Mouse (Mus musculus) intestine, postnatal 0 days (tissue): ENCODE measurements around the gene Mapk13. TPM values are rescaled to one million over a fixed set of nuclear protein-coding genes. Genes with fewer than 3 reads are reported as not detected.
"Not testable (repeated sequence)": the region's sequence is repeated elsewhere in the genome, so short reads cannot be mapped to it uniquely, and the experiment has no call there.

Experiments used
- ATAC-seq: fragments of 200-750 bp; cut with Nextera tagmentation; 2 replicates; pipeline ENCODE4 v1.8.0; 2017; ENCODE audit warnings: mild to moderate bottlenecking, moderate TSS enrichment, moderate library complexity
- H3K27ac ChIP-seq: fragments of 300-500 bp; sonication (generic); 2 replicates; pipeline ENCODE4 v1.5.1; 2014; ENCODE audit warnings: mild to moderate bottlenecking, low read depth, low read length, moderate library complexity
- H3K27me3 ChIP-seq: fragments of 300-500 bp; sonication (generic); replicated peaks from 2 replicates; pipeline ENCODE4 v1.6.1; 2014; ENCODE audit warnings: low read length, mixed read lengths; ENCODE audit not compliant: control insufficient read depth, insufficient read depth
- H3K36me3 ChIP-seq: fragments of 300-500 bp; sonication (generic); 2 replicates; pipeline ENCODE4 v1.6.1; 2014; ENCODE audit warnings: mild to moderate bottlenecking, moderate library complexity; ENCODE audit not compliant: control insufficient read depth, insufficient read depth
- H3K4me1 ChIP-seq: fragments of 300-500 bp; sonication (generic); replicated peaks from 2 replicates; pipeline ENCODE4 v1.6.1; 2014; ENCODE audit warnings: antibody characterized with exemption, low read length, mixed read lengths; ENCODE audit not compliant: control insufficient read depth, insufficient read depth
- H3K4me2 ChIP-seq: fragments of 300-500 bp; sonication (generic); replicated peaks from 2 replicates; pipeline ENCODE4 v1.6.1; 2014; ENCODE audit warnings: low read depth, mild to moderate bottlenecking, moderate library complexity
- H3K4me3 ChIP-seq: fragments of 300-500 bp; sonication (generic); 2 replicates; pipeline ENCODE4 v1.5.1; 2014; ENCODE audit warnings: low read depth, low read length
- H3K9ac ChIP-seq: fragments of 300-500 bp; sonication (generic); 2 replicates; pipeline ENCODE4 v1.6.1; 2014; ENCODE audit warnings: mild to moderate bottlenecking, low read depth, low read length
- H3K9me3 ChIP-seq: fragments of 300-500 bp; sonication (generic); 2 replicates; pipeline ENCODE4 v1.6.1; 2016; ENCODE audit warnings: mixed run types; ENCODE audit not compliant: control insufficient read depth
- CTCF ChIP-seq: sonication (generic); IDR thresholded peaks from 2 replicates; pipeline ENCODE4 v1.5.1; 2016; ENCODE audit warnings: low read depth, mild to moderate bottlenecking, control low read depth, antibody characterized with exemption, moderate library complexity
- WGBS: fragments of 180-500 bp; shearing (Covaris S2); extraction: QIAGEN DNeasy Blood & Tissue Kit; methylation state at CpG from one replicate; pipeline ENCODE4 v1.1.7; 2014; 5-methylcytosine and 5-hydroxymethylcytosine counted together
- polyA plus RNA-seq: library from polyadenylated mRNA; unstranded; fragments of >200 nt; fragmentation: Nextera tagmentation; extraction: Ambion mirVana; gene quantifications from 2 replicates; pipeline ENCODE4 v1.2.1, GENCODE M21; 2015

Mapk13 gene
- polyA plus RNA-seq, result 204 and 222 TPM in 2 replicates

DNA sequence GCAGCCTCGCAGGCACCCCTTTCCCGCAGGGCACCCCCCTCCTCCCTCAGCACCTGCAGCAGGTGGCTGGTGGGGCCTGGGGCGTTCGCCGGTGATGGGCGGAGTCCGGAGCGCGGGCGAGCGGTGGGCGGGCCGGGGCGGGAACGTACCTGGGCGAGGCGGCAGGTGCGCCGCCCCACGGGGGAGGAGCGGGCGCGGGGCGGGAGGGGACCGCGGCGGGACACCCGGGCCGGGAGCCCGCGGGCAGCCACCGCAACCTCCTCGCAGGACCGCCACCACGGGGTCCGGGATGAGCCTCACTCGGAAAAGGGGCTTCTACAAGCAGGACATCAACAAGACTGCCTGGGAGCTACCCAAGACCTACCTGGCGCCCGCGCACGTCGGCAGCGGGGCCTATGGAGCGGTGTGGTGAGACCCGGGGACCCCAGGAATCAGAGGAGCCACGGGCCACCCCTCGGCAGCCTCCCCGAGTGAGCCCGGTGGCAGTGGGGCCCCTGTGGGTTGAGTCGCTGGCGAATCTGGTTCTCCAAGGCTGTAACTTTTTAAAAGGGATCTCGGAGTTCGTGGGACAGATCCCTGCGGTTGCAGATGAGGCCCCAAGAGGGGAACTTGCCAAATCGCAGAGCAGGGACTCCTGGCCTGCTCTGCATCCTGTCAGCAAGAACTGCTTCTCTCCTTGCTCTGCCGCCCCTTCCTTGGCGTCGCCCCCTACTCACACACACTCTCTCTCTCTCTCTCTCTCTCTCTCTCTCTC, at the start of gene Mapk13:
Mapk13 (plus strand) TSS at position 177 of the 754 bp plus-strand sequence.
- H3K9ac ChIP-seq, result peak within 1 kb of the TSS; percentile 74
- H3K27me3 ChIP-seq, result no peaks in the 10 kb centered on the region
- peak within 1 kb of the TSS; percentile 56 for H3K4me3 ChIP-seq
- peak; percentile 71 for ATAC-seq
- H3K27ac ChIP-seq, result peak within 1 kb of the TSS; percentile 74
- TF ChIP-seq CTCF, result no peak
- peaks cover 8% of the 10 kb centered on the region; the same call in 1 of the 2 replicates for H3K4me1 ChIP-seq
- peak within 1 kb of the TSS; percentile 69 for H3K4me2 ChIP-seq
- peaks cover 7% of the 10 kb centered on the region; the same call in 1 of the 2 replicates for H3K36me3 ChIP-seq
- no peaks in the 10 kb centered on the region for H3K9me3 ChIP-seq
- WGBS, result 1% methylated on average over 57 of the region's 58 CpGs

DNA sequence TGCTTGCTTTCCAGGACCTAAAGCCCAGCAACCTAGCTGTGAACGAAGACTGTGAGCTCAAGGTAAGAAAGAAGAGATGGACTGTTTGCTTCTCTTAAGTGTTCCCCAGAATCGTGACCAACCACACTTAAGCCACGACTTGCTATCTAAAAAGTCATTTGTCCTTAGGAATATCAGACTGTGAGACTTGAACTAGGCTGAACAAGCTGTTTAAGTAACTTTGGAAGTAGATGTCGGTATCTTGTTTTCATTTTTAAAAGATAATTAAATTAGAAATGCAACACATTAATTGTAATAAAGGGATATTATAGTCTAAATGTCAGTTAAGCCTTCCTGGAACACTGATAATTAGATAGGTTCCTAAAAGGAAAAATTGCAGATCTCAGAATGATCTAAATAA, 43.3 kb upstream of the Mapk13 start, which contains the start of gene AC170998.1:
AC170998.1 (plus strand) TSS at position 301 of the 400 bp plus-strand sequence.
- Histone ChIP-seq H3K36me3 (peaks cover 77% of the 10 kb centered on the region), H3K27me3 (no peaks in the 10 kb centered on the region), H3K9ac (no peak within 1 kb of the TSS), H3K4me2 (no peak within 1 kb of the TSS), H3K9me3 (no peaks in the 10 kb centered on the region), H3K4me3 (no peak within 1 kb of the TSS), H3K4me1 (no peaks in the 10 kb centered on the region), H3K27ac (no peak within 1 kb of the TSS)
- TF ChIP-seq CTCF, result no peak
- WGBS, result 92% methylated on average over 4 of the region's 4 CpGs
- no peak for ATAC-seq

DNA sequence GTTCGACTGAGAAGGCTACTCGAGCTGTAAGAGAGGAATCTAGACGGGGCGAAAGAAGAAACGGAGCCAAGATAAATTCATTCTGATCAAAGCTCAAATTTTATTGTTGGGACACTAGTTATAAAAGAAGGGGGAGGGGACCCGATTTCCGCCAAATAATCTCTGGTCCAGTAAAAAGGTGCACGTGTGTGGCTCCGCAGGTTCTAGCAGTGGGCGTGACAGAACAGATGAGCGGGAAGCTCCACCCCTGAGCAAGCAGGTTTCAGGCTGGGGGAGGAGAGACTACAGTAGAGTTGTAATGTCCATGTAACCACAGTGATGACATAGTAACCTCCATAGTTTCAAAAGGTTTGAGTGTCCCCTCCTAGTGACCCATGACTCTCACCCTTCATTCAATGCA, 41.6 kb upstream of the Mapk13 start:
- not testable (repeated sequence) for H3K9ac ChIP-seq, H3K4me3 ChIP-seq, H3K9me3 ChIP-seq, H3K27me3 ChIP-seq, ATAC-seq, H3K27ac ChIP-seq, H3K4me1 ChIP-seq, H3K4me2 ChIP-seq
- 57% methylated on average over 11 of the region's 11 CpGs for WGBS
- peaks cover 77% of the 10 kb centered on the region for H3K36me3 ChIP-seq

DNA sequence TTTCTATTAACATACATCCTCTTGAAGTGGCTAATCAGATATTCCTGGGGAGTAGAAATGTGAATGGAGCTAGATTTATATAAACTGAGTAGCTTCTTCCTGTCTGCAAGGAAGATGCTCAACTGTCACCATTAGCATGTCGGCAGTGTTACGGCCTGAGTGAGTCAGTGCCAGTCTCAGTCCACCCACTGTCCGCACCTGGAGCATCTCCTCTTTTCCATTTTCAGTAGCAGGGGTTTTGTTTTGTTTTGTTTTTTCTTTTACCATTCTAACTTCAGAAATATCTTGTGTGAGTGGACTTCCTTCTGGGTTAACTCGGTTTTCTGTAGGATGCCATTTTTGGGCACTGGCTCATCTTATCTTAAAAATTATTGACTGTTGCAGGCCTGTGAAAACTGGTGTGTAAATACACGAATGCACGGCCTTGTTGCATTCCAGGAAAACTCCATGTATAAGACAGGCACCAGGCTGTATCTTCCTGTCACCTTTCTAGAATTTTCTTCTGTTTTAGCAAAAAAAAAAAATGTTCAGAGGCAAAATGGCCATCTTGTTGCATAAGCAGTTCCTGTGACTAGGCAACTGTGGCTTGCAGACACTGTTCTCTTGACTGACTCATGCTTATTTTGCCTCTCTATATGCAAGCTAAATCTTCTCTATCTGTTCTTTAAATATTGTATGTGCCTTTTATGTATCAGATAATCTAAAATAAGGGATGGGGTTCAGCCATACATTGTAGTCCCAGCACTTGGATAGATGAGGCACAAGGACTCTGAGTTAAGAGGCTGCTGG, 33.6 kb upstream of the Mapk13 start:
- H3K36me3 ChIP-seq, result peaks cover 62% of the 10 kb centered on the region
- no peak overlapping the region for H3K27ac ChIP-seq
- 80% methylated on average over 6 of the region's 6 CpGs for WGBS
- ATAC-seq, result no peak
- no peaks in the 10 kb centered on the region for H3K27me3 ChIP-seq
- no peaks in the 10 kb centered on the region for H3K4me1 ChIP-seq
- no peak overlapping the region for H3K9ac ChIP-seq
- TF ChIP-seq CTCF, result no peak
- H3K9me3 ChIP-seq, result no peaks in the 10 kb centered on the region
- H3K4me3 ChIP-seq, result no peak overlapping the region
- H3K4me2 ChIP-seq, result no peak overlapping the region

DNA sequence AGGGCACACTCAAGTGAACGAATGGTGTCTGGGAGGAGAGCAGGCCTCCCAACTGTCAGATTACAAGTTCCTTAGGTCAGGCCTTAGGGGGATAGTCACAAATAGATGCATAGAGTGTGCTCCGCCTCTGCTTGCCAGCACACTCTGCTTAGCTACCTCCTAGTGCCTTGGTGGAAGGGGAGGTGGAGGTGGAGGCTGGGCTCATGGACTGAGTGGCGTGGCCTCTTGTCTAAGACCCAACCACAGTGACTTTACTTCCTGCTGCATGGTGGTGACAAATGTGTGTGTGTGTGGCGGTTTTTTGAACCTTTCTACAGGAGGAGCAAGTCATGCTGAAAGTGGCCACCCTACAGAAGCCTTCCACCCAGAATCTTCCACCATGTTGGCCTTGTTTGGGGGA, 32.6 kb upstream of the Mapk13 start:
- Histone ChIP-seq H3K27me3 (no peaks in the 10 kb centered on the region), H3K4me2 (no peak overlapping the region), H3K4me1 (no peaks in the 10 kb centered on the region), H3K9me3 (no peaks in the 10 kb centered on the region), H3K4me3 (no peak overlapping the region), H3K9ac (no peak overlapping the region), H3K27ac (no peak overlapping the region), H3K36me3 (peaks cover 61% of the 10 kb centered on the region)
- no peak for ATAC-seq
- no peak for TF ChIP-seq CTCF
- 75% methylated on average over 4 of the region's 4 CpGs for WGBS

DNA sequence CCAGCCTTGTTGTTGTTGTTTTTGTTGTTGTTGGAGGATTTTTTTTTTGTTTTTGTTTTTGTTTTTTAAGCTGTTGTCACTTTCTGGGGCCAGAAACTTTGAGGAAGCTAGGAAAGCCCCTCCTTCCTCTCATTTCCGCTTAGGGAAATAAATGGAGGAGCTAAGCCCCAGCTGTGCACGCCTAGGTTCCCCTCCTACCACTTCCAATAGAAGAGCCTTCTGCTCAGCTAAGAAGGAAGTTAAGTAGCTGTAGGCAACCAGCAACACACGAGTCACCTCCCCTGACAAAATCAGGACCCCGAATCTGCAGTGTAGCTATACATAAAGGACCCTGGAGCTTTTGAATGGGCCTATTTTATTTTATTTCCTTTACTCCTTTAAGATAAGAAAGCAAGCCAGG, 31.1 kb upstream of the Mapk13 start:
- Histone ChIP-seq H3K27me3 (no peaks in the 10 kb centered on the region), H3K36me3 (peaks cover 62% of the 10 kb centered on the region), H3K9ac (no peak overlapping the region), H3K27ac (no peak overlapping the region), H3K4me1 (no peaks in the 10 kb centered on the region), H3K4me3 (no peak overlapping the region), H3K9me3 (no peaks in the 10 kb centered on the region), H3K4me2 (no peak overlapping the region)
- no peak for ATAC-seq
- TF ChIP-seq CTCF, result no peak
- WGBS, result 81% methylated on average over 4 of the region's 4 CpGs
